Mouse (Mus musculus) limb, embryonic 15.5 days (tissue): ENCODE results near the gene 4933405L10Rik. TPM values are rescaled to one million over a fixed set of nuclear protein-coding genes. Genes with fewer than 3 reads are reported as not detected.

Experiments used
- ATAC-seq: fragments of 200-750 bp; cut with Nextera tagmentation; 2 replicates; pipeline ENCODE4 v1.8.0; 2017; ENCODE audit warnings: low read depth, moderate TSS enrichment; ENCODE audit not compliant: insufficient number of reproducible peaks, low FRiP score, low TSS enrichment
- H3K27ac ChIP-seq: fragments of 300-500 bp; sonication (generic); 2 replicates; pipeline ENCODE4 v1.5.1; 2015; ENCODE audit warnings: moderate library complexity, mild to moderate bottlenecking, inconsistent platforms
- H3K27me3 ChIP-seq: fragments of 300-500 bp; sonication (generic); 2 replicates; pipeline ENCODE4 v1.6.1; 2015; ENCODE audit warnings: inconsistent platforms
- H3K36me3 ChIP-seq: fragments of 300-500 bp; sonication (generic); 2 replicates; pipeline ENCODE4 v1.6.1; 2015; ENCODE audit warnings: inconsistent platforms
- H3K4me1 ChIP-seq: fragments of 300-500 bp; sonication (generic); 2 replicates; pipeline ENCODE4 v1.6.1; 2015; ENCODE audit warnings: inconsistent platforms
- H3K4me2 ChIP-seq: fragments of 300-500 bp; sonication (generic); 2 replicates; pipeline ENCODE4 v1.6.1; 2015; ENCODE audit warnings: mild to moderate bottlenecking, inconsistent platforms
- H3K4me3 ChIP-seq: fragments of 300-500 bp; sonication (generic); 2 replicates; pipeline ENCODE4 v1.5.1; 2015; ENCODE audit warnings: mild to moderate bottlenecking, inconsistent platforms
- H3K9ac ChIP-seq: fragments of 300-500 bp; sonication (generic); 2 replicates; pipeline ENCODE4 v1.6.1; 2015; ENCODE audit warnings: inconsistent platforms
- H3K9me3 ChIP-seq: fragments of 300-500 bp; sonication (generic); 2 replicates; pipeline ENCODE4 v1.6.1; 2016; ENCODE audit warnings: inconsistent platforms
- WGBS: fragments of 180-500 bp; shearing (Covaris S2); methylation state at CpG from one replicate; pipeline ENCODE4 v1.1.7; 2015; 5-methylcytosine and 5-hydroxymethylcytosine counted together
- polyA plus RNA-seq: library from polyadenylated mRNA; unstranded; fragments of >200 nt; fragmentation: Nextera tagmentation; extraction: Ambion mirVana; gene quantifications from 2 replicates; pipeline ENCODE4 v1.2.1, GENCODE M21; 2015

The 4933405L10Rik gene
- polyA plus RNA-seq = 0.12 TPM in 1 of 2 replicates, not detected in the other

DNA sequence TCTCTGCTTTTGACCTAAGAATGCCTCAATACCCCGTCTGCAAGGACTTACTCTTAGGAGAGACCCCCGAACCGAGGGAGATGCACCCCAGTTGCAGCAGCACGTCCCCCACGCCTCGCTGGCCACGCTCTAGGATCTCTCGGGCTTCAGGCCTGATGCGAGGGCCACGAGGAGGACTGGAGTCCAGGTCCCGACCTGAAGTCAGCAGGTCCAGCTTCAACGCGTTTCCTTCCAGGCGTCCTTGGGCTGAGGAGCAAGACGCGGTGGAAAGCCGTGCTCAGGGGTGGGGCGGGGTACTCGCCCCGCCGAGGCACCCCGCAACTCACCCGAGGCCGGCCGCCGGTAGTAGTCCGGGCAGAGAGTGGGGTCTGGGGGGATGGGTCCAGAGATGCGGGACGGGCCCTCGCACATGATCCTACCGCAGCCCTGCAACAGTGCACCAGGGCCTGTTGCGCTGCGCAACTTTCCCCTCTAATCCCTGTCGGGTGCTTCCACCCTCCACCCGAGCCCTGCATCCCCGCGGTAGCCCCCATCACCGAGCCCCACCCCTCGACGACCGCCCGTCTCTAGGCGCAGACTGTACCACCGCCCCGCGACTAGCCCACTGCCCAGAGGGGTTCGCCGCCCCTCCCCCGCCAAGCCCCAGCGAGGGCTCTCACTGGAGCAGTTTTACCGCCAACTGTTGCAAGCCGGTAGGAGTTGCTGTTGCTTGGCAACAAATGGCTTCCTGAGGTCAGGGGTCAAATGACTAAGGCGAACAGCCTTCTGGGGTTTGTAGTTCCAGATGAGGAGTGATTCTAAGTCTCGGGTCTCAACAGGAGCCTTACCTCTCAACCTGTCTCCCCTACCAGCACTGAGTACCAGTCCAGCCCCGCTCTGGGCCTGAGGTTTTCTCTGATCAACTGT, at the start of gene 4933405L10Rik, which contains the start of gene Enkd1:
TSS of gene 4933405L10Rik (plus strand) at position 158 of the 906 bp plus-strand sequence.
TSS of gene Enkd1 (minus strand) at position 713 of the 906 bp plus-strand sequence.
- peak within 1 kb of the TSS; percentile 97 for H3K4me2 ChIP-seq
- H3K4me1 ChIP-seq = peaks cover 21% of the 10 kb centered on the region
- H3K9ac ChIP-seq = peak within 1 kb of the TSS; percentile 62
- H3K27ac ChIP-seq = peak within 1 kb of the TSS; percentile 27; the same call in 1 of the 2 replicates
- H3K27me3 ChIP-seq = no peaks in the 10 kb centered on the region
- H3K4me3 ChIP-seq = peak within 1 kb of the TSS; percentile 81
- H3K9me3 ChIP-seq = no peaks in the 10 kb centered on the region
- peak; percentile 59 for ATAC-seq
- WGBS = 1% methylated on average over 55 of the region's 55 CpGs
- peaks cover 23% of the 10 kb centered on the region for H3K36me3 ChIP-seq

DNA sequence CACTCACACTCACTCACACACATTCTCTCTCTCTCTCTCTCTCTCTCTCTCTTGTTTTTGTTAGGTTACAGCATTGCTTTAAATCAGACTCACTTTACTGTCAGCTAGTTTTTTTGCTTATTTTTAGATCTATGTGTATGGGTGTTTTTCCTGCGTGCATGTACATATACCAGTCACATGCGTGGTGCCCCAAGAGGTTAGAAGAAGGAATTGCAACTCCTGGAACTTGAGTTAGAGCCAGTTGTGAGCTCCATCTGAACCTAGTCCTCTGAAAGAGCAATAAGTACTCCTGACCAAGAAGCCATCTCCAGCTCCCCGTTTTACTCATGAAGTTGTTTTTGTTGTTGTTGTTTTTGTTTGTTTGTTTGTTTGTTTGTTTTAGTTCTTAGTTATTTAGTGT, 46.3 kb upstream of the 4933405L10Rik start:
- Histone ChIP-seq H3K9ac (no peak overlapping the region), H3K36me3 (peaks cover 28% of the 10 kb centered on the region), H3K4me2 (no peak overlapping the region), H3K27ac (no peak overlapping the region), H3K27me3 (no peaks in the 10 kb centered on the region), H3K4me1 (no peaks in the 10 kb centered on the region), H3K9me3 (no peaks in the 10 kb centered on the region), H3K4me3 (no peak overlapping the region)
- WGBS = 73% methylated on average over 3 of the region's 3 CpGs
- ATAC-seq = no peak

DNA sequence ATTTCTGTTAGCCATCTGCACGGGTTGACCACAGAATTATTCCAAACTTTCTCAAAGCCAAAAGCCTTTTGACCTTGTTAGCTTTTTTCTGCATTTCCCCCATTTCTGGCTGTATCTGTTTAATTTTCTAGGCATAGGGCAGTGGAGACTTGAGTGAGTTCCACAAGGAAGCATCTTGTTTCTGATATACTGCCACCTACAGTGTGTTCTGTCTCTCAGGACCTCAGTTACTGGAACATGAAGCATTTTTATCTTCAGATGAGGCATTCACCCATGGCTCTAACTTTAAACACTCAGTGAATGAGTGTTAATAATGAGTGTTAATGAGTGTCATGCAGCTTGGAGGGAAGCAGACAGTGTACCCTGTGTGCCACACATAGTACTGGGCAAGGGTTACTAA, 29.6 kb upstream of the 4933405L10Rik start:
- Histone ChIP-seq H3K27ac (no peak overlapping the region), H3K9me3 (no peaks in the 10 kb centered on the region), H3K4me3 (no peak overlapping the region), H3K27me3 (no peaks in the 10 kb centered on the region), H3K4me1 (no peaks in the 10 kb centered on the region), H3K9ac (no peak overlapping the region), H3K4me2 (no peak overlapping the region), H3K36me3 (peaks cover 93% of the 10 kb centered on the region)
- ATAC-seq = no peak
- WGBS = 84% methylated on average over 1 of the region's 1 CpGs

GRCm38 (mm10) chr8:105685325-105685724, 22.1 kb upstream of the 4933405L10Rik start:
- Histone ChIP-seq H3K4me2 (no peak overlapping the region), H3K27me3 (no peaks in the 10 kb centered on the region; the same call in 1 of the 2 replicates), H3K4me1 (peaks cover 12% of the 10 kb centered on the region), H3K9me3 (no peaks in the 10 kb centered on the region), H3K4me3 (no peak overlapping the region), H3K9ac (no peak overlapping the region), H3K27ac (no peak overlapping the region), H3K36me3 (peaks cover 44% of the 10 kb centered on the region)
- WGBS = 63% methylated on average over 7 of the region's 7 CpGs
- ATAC-seq = no peak

DNA sequence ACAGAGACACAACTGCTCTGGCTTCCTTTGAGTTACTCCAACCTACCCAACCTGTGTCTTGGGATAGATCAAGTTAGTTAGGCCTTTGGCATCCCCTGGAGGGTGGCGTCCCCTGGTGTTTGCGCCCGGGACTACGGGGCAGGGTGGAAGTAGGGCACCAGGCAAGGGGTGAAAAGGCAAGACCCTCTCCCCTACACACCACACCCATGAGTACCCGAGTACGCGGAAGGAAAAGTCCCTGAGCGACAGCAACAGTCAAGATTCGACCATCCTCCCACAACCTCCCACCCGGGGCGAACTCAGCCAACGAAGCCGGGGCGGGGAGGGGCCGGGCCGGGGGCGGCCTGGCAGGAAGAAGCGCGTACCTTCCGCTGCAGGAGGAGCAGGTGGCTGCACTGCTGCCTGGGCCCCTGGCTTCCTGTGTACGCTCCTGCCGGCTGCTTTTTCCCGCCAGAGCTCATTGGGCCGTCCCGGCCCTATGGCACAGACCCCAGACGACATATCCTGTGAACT, 21.6 kb upstream of the 4933405L10Rik start, which contains the start of gene Carmil2:
TSS of gene Carmil2 (plus strand) at position 479 of the 513 bp plus-strand sequence.
- 6% methylated on average over 25 of the region's 26 CpGs for WGBS
- Histone ChIP-seq H3K4me3 (peak within 1 kb of the TSS; percentile 20), H3K4me2 (peak within 1 kb of the TSS; percentile 48), H3K4me1 (peaks cover 12% of the 10 kb centered on the region), H3K36me3 (peaks cover 39% of the 10 kb centered on the region), H3K27ac (no peak within 1 kb of the TSS), H3K9ac (0 out of 2 replicates have a peak within 1 kb of the TSS, but pooled peaks have one; percentile 2), H3K9me3 (no peaks in the 10 kb centered on the region), H3K27me3 (no peaks in the 10 kb centered on the region; the same call in 1 of the 2 replicates)
- ATAC-seq = 0 out of 2 replicates have a peak, but pooled peaks have one; percentile 31

- no peak for ATAC-seq
These were observed 20.9 kb upstream of the 4933405L10Rik start for GRCm38 (mm10) chr8:105686551-105686950.

DNA sequence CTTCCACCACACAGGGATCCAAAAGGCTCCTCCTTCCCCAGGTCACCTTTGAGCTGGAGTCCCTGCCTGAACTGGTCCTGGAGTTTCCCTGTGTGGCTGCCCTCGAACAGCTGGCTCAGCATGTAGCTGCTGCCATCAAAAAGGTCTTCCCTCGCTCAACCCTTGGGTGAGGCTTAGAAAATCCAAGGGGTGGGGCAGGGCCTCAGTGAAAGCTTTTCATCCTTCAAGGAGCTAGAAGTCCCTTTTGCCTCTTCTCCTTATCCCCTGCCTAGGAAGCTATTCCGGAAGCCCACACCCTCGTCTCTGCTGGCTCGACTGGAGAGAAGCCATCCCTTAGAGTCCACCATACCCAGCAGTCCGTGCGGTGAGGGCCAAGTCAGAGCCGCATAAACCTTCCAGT, 19.9 kb upstream of the 4933405L10Rik start:
- H3K4me3 ChIP-seq = no peak overlapping the region
- ATAC-seq = no peak
- no peak overlapping the region for H3K9ac ChIP-seq
- peaks cover 12% of the 10 kb centered on the region for H3K4me1 ChIP-seq
- 63% methylated on average over 8 of the region's 8 CpGs for WGBS
- H3K9me3 ChIP-seq = no peaks in the 10 kb centered on the region
- no peak overlapping the region for H3K4me2 ChIP-seq
- peaks cover 23% of the 10 kb centered on the region for H3K36me3 ChIP-seq
- H3K27me3 ChIP-seq = no peaks in the 10 kb centered on the region; the same call in 1 of the 2 replicates
- no peak overlapping the region for H3K27ac ChIP-seq

More at GRCm38 (mm10) chr8:105686551-105686950, 20.9 kb upstream of the 4933405L10Rik start:
- Histone ChIP-seq H3K36me3 (peaks cover 32% of the 10 kb centered on the region), H3K4me2 (no peak overlapping the region), H3K27ac (no peak overlapping the region), H3K9me3 (no peaks in the 10 kb centered on the region), H3K4me3 (no peak overlapping the region), H3K27me3 (no peaks in the 10 kb centered on the region; the same call in 1 of the 2 replicates), H3K4me1 (peaks cover 12% of the 10 kb centered on the region), H3K9ac (no peak overlapping the region)
- WGBS = 50% methylated on average over 6 of the region's 6 CpGs

- Histone ChIP-seq H3K9me3 (no peaks in the 10 kb centered on the region), H3K27me3 (no peaks in the 10 kb centered on the region; the same call in 1 of the 2 replicates)
- no peak for ATAC-seq
These were observed 19.2 kb upstream of the 4933405L10Rik start for GRCm38 (mm10) chr8:105688242-105688752.

DNA sequence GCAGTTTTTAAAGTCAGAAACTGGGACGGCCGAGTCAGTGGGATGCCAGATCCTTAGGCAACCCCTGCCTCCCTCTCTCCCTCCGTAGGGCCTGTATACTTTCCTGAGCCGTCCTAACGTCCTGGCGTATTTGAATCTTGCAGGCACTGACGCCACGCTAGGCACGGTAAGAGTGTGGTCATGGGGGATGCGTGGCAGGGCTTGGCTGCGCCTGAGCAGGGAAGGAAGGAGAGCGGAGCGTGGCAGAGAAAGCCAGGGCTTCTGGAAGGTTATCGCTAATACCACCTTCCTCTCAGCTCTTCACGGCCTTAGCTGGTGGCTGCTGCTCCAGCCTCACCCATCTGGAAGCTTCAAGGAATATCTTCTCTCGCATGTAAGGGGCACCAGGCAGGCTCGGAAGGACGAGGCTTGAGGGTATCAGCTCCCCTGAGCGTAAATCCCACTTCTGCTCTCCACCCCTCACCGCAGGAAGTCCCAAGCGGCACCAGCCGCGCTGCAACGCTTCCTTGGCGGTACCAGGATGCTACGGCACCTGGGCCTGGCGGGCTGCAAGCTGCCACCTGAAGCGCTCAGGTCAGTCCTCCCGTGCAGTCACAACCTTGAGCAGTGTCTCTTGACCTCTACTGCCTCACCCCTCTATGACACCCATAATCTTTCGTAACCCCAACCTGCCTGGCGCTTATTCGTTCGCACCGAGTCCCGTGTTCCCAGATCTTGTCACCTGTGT, 18.0 kb upstream of the 4933405L10Rik start:
- Histone ChIP-seq H3K27me3 (peaks cover 5% of the 10 kb centered on the region), H3K27ac (no peak overlapping the region), H3K9ac (no peak overlapping the region), H3K36me3 (0 out of 2 replicates have a peak, but pooled peaks cover 4% of the 10 kb centered on the region), H3K4me3 (no peak overlapping the region), H3K9me3 (no peaks in the 10 kb centered on the region), H3K4me2 (no peak overlapping the region), H3K4me1 (peaks cover 22% of the 10 kb centered on the region)
- ATAC-seq = no peak
- 59% methylated on average over 35 of the region's 35 CpGs for WGBS

More at GRCm38 (mm10) chr8:105688242-105688752, 19.2 kb upstream of the 4933405L10Rik start:
- no peak overlapping the region for H3K4me3 ChIP-seq
- no peak overlapping the region for H3K4me2 ChIP-seq
- no peak overlapping the region for H3K9ac ChIP-seq
- peaks cover 12% of the 10 kb centered on the region for H3K4me1 ChIP-seq
- H3K27ac ChIP-seq = no peak overlapping the region
- H3K36me3 ChIP-seq = peaks cover 16% of the 10 kb centered on the region
- 69% methylated on average over 14 of the region's 14 CpGs for WGBS

GRCm38 (mm10) chr8:105689983-105690360, 17.5 kb upstream of the 4933405L10Rik start:
- 89% methylated on average over 9 of the region's 9 CpGs for WGBS
- Histone ChIP-seq H3K9ac (no peak overlapping the region), H3K36me3 (no peaks in the 10 kb centered on the region), H3K9me3 (no peaks in the 10 kb centered on the region), H3K4me2 (no peak overlapping the region), H3K27me3 (peaks cover 10% of the 10 kb centered on the region), H3K4me3 (no peak overlapping the region), H3K4me1 (peaks cover 24% of the 10 kb centered on the region), H3K27ac (no peak overlapping the region)
- no peak for ATAC-seq

DNA sequence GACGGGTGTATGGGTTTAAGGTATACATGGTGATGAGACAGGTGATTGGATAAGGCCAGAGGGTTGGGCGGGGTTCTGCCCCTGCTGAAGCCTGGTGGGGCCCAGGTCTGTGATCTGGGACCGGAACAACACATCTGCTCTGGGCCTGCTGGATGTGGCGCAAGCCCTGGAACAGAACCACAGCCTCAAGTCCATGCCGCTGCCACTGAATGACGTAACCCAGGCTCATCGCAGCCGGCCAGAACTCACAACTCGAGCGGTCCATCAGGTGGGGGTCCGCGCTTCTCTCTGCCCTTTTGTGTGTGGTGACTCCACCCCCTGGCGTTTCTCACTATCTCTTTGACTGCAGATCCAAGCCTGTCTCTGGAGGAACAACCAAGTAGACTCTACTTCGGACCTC, 16.5 kb upstream of the 4933405L10Rik start:
- no peak for ATAC-seq

More for the DNA sequence above, 16.5 kb upstream of the 4933405L10Rik start:
- no peak overlapping the region for H3K27ac ChIP-seq
- no peak overlapping the region for H3K9ac ChIP-seq
- H3K36me3 ChIP-seq = no peaks in the 10 kb centered on the region
- H3K4me2 ChIP-seq = no peak overlapping the region
- H3K4me3 ChIP-seq = no peak overlapping the region
- H3K9me3 ChIP-seq = no peaks in the 10 kb centered on the region
- peaks cover 14% of the 10 kb centered on the region for H3K4me1 ChIP-seq
- peaks cover 16% of the 10 kb centered on the region for H3K27me3 ChIP-seq
- 74% methylated on average over 14 of the region's 14 CpGs for WGBS
